Mouse (Mus musculus): Measurements from ENCODE around the gene Pnp. TPM values are rescaled to one million over a fixed set of nuclear protein-coding genes. Genes with fewer than 3 reads are reported as not detected.
A peak's percentile ranks its signal among the peaks of the same experiment; 100 is the strongest.
"Not testable (repeated sequence)": the region's sequence is repeated elsewhere in the genome, so short reads cannot be mapped to it uniquely, and the experiment has no call there.

Gene Pnp
- total RNA-seq, 2 experiments from 2014 or later = 277 to 354 TPM

DNA sequence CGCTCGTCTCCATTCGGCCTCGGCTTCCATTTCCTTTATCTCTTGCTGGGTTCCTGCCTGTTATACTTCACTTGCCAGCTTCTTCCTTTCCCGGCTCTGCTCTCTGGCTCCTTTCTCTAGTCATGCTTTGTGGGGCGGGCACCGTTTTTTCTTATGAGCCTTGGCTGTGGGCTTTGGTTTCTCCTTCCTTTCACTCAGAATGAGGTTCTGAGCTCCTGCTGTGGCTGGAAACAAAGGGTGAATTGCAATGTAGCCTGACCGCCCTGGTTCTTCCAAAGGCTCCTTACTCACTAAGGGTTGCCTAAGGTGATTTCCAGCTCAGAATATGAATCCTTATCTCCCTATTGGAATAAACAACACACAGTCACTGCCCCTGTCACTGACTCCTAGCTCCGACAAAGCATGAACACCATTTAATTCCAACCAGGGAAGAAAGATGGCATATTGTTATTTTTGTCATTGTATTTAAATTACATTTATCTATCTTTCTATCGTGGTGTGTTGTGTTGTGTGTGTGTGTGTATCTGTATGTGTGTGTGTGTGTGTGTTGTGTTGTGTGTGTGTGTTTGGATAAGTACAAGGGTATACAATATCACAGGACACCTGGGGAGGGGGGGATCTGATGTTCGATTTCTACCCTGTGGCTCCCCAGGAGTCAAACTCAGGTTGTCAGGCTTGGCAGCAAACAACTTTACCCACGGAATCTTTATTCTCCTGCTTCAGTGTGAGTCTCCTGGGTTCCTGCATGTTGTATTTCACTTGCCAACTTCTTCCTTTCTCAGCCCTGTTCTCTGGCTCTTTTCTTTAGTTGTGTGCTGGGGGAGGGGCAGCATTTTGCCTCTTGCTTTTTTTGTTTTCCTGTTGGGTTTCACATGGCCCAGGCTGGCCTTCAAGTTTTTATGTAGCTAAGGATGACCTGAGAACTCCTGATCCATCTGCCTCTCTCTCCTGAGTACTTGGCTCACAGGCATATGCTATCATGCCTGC is 39.0 kb downstream of the Pnp start:
- 0 out of 2 replicates have a peak, but pooled peaks have one; percentile 32 for ATAC-seq (replicated peaks; ENCODE audit: low FRiP score, low TSS enrichment, poor library complexity, severe bottlenecking)

DNA sequence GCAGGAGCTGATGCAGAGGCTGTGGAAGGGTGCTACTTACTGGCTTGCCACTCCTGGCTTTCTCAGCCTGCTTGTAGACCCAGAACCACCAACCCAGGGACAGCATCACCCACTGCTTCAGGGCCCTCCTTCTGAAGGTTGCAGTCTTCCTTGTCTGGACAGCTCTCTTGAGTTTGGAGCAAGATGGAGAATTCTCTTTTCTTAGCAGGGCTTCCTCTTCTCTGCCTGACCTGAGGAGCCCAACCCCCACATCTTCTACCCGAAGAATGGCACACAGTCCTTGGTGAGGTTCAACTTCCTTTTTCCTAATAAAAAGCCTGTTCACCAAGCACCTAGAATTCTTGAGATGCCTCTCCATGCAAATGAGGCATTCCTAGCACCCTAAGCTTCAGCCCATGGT is 39.9 kb downstream of the Pnp start:
- no peak for ATAC-seq (replicated peaks; ENCODE audit: low FRiP score, low TSS enrichment, poor library complexity, severe bottlenecking)

DNA sequence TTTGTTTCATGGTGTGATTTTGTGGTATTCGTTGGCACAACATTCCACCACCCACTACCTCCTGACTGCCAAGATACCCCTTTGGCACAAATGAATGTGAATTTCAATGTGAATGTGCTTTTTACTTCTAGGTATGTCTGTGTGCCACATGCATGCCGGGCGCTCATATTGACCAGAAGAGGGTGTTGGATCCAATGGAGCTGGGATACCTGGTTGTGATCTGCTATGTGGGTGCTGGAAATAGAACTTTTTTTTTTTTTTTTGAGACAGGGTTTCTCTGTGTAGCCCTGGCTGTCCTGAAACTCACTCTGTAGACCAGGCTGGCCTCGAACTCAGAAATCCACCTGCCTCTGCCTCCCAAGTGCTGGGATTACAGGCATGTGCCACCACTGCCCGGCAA is 42.2 kb downstream of the Pnp start:
- ATAC-seq (replicated peaks; ENCODE audit: low FRiP score, low TSS enrichment, poor library complexity, severe bottlenecking) = not testable (repeated sequence)

DNA sequence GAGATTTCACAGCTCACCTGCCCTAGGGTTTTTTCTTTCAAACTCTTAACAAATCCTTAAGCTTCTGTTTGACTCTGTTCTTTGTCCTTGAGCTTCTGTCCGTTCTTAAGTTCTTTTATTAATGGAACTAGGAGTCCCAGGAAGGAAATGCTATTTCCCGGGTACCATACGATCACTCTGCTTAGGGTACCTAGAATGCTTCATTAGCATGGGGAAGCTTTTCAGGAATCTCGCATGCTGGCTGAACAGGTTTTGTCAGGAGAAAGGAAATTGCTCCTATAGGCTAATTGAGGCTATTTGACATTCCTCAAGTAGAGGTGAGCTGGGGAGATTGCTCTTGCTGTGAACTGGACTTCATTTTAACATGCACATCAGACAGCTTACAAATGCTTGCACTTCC is 42.8 kb downstream of the Pnp start:
- no peak for ATAC-seq (replicated peaks; ENCODE audit: low FRiP score, low TSS enrichment, poor library complexity, severe bottlenecking)

GRCm38 (mm10) chr14:50975001-50975400 is 44.1 kb downstream of the Pnp start:
- 0 out of 2 replicates have a peak, but pooled peaks have one; percentile 19 for ATAC-seq (replicated peaks; ENCODE audit: low FRiP score, low TSS enrichment, poor library complexity, severe bottlenecking)

- no peak for ATAC-seq (replicated peaks; ENCODE audit: low FRiP score, low TSS enrichment, poor library complexity, severe bottlenecking)
These were observed 45.8 kb downstream of the Pnp start for GRCm38 (mm10) chr14:50976674-50977073.

DNA sequence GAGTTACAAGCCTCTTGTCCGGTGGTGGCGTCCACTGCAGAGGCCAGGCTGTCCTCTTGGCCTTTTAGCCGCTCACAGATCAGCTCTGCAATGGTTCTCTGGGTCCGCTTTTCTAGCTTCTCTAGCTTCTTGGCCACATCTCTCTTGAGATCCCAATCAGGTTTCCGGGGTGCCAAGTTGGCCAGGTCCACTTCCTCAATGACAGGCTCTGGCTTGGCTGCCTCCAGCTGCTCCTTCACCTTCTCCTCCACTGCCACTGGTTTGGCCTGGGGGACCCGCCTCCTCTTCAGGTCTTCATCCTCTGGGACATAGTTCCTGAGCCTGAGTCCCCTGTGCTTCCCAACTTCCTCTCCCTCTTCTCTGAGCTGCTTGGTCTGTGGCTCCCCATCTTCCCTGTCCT is 47.6 kb downstream of the Pnp start:
- ATAC-seq (replicated peaks; ENCODE audit: low FRiP score, low TSS enrichment, poor library complexity, severe bottlenecking) = 0 out of 2 replicates have a peak, but pooled peaks have one; percentile 24

DNA sequence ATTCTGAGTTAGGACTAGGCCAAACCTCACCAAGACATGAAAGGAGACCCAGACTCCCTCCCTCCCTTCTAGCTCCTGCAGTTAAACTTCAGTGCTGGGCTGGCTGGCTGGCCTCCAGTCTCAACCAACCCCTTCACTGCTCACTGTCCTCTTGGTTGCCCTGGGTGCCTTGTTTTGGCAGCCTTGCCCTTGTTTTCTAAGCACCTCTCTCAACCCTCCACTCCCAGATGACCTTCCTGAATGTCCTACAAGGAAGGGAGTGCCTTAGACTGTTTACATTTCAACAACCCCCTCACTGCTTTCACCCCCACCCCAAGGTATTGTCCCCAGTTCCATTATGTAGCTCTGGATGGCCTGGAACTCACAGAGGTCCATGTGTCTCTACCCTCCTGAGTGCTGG is 48.7 kb downstream of the Pnp start:
- no peak for ATAC-seq (replicated peaks; ENCODE audit: low FRiP score, low TSS enrichment, poor library complexity, severe bottlenecking)

GRCm38 (mm10) chr14:50981207-50981606 is 50.3 kb downstream of the Pnp start:
- peak; percentile 67 for ATAC-seq (replicated peaks; ENCODE audit: low FRiP score, low TSS enrichment, poor library complexity, severe bottlenecking)

- no peak for ATAC-seq (replicated peaks; ENCODE audit: low FRiP score, low TSS enrichment, poor library complexity, severe bottlenecking)
These were observed 51.0 kb downstream of the Pnp start for GRCm38 (mm10) chr14:50981837-50982236.

DNA sequence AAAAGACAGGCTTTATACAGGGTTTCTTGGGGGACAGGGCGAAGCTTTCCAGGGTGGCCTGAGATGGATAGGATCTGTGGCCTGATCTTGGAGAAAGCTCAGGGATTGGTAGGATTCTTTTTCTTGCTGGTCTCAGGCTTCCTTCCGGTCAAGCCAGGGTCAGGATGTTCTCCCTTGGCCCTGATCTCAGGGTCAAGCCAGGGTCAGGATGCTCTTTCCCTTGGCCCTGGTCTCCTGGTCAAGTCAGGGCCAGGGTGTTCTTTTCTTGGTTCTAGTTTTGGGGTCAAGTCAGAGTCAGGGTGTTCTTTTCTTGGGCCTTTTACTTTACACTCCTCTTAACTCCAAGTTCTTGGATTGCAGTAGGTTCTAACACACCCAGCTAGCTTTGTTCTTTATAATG is 56.8 kb downstream of the Pnp start:
- ATAC-seq (replicated peaks; ENCODE audit: low FRiP score, low TSS enrichment, poor library complexity, severe bottlenecking) = no peak

DNA sequence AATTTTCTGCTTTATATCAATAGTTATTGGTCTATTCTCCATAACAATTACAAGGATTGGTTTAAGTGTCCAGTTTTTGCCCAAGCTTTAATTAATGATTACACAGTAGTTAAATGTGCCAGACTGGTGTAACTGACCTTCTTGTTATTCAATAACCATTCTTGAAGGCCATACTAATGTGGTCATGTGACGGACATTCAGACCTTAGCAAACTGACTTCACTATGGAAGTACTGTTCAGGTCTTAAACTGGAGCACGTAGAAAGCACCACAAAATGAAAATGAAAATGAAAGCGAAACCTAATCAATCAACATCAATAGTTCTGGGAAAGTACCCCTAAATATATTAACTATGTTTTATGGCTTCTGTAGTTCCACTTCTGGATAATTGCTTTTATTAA is 60.2 kb downstream of the Pnp start:
- no peak for ATAC-seq (replicated peaks; ENCODE audit: low FRiP score, low TSS enrichment, poor library complexity, severe bottlenecking)

- ATAC-seq (replicated peaks; ENCODE audit: low FRiP score, low TSS enrichment, poor library complexity, severe bottlenecking) = no peak
These were observed 66.2 kb downstream of the Pnp start for GRCm38 (mm10) chr14:50997088-50997487.

DNA sequence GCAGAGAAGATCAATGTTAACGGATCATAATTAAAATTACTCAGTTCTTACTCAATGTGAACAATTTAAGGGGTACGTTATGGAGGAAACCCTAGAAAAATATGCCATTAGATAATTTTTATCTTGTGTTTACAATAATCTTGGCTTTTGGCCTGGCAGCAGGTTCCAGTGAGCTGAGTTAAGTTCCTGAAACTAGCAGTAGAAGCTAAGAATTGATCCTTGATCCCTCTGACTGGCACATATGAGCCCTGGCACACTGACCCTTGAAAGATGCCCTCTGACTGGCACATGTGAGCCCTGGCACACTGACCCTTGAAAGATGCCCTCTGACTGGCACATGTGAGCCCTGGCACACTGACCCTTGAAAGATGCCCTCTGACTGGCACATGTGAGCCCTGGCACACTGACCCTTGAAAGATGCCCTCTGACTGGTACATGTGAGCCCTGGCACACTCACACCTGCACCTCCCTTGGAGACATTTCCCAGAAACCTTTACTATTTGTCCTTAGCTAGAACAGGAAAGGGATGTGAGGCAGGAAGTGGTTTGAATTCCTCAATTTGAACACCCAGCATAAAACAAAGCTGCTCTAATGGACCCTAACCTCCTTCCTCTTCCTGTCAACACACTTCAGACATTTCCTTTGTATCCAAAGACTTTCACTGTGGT is 67.3 kb downstream of the Pnp start:
- ATAC-seq (replicated peaks; ENCODE audit: low FRiP score, low TSS enrichment, poor library complexity, severe bottlenecking) = peak; percentile 47; the same call in 1 of the 2 replicates

- no peak for ATAC-seq (replicated peaks; ENCODE audit: low FRiP score, low TSS enrichment, poor library complexity, severe bottlenecking)
These were observed 76.4 kb downstream of the Pnp start, which contains the start of gene Rnase10 for GRCm38 (mm10) chr14:51007152-51007801. Rnase10 (plus strand) TSS chr14:51007751.

DNA sequence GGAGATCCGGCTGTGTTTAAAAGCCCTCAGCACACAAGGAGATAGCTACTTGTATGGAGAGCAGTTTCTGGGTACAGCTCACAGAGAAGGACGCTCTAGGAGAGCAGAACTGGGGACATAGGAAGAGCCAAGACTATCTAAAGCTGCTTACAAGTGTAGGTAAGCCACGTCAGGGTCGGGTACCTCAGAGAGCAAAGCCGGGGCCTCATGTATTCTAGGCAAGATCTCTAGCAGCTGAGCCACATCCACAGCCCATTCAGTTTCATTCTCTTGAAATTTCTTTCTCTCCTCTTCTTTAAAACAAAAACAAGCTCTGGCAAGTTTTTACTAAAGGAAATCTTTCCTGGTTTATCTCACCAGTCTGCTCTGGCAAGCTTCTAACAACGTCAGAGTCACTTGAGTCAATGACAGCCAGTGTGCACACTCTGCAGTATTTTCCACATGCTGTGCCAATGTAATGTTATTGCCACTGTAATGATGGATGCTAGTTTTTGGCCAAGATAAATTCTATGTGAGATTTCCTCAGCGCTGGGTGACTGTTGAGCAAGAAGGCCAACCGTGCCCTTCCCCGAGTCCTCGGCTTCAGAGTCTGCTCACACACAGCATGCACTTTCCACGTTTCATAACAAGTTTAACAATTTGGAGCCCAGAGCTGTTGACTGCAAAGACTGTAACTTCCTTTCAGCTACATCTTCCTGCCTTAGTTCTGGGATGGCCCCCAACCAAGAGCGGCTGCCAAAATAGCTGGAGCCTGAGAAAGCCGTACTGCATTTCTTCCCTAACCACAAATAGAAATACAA is 77.2 kb downstream of the Pnp start:
- ATAC-seq (replicated peaks; ENCODE audit: low FRiP score, low TSS enrichment, poor library complexity, severe bottlenecking) = 0 out of 2 replicates have a peak, but pooled peaks have one; percentile 30

- ATAC-seq (replicated peaks; ENCODE audit: low FRiP score, low TSS enrichment, poor library complexity, severe bottlenecking) = no peak
These were observed 77.9 kb downstream of the Pnp start for GRCm38 (mm10) chr14:51008781-51009180.

GRCm38 (mm10) chr14:51009572-51009971 is 78.7 kb downstream of the Pnp start:
- no peak for ATAC-seq (replicated peaks; ENCODE audit: low FRiP score, low TSS enrichment, poor library complexity, severe bottlenecking)

DNA sequence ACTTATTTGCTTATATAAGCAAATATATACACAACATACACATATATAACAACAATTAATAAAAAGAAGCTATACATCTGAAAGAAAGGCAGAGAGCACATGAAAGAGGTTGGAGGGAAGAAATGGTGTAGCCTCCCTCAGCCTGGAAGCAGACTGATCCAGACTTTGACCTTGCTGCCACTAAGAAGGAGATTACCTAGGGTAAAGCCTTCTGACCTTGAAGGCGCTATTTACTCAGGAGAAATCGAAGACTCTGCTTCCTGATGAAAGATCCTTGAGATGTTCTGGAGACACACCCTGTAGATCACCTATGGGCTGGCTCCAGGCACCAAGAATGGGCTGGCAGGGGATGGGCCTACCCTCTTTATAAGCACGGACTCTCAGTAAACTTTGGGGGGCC is 83.8 kb downstream of the Pnp start:
- not testable (repeated sequence) for ATAC-seq (replicated peaks; ENCODE audit: low FRiP score, low TSS enrichment, poor library complexity, severe bottlenecking)
